Mouse (Mus musculus) stomach, postnatal 0 days (tissue): ENCODE results near the gene Ube2q1. TPM values are rescaled to one million over a fixed set of nuclear protein-coding genes. Genes with fewer than 3 reads are reported as not detected.

Experiments
- ATAC-seq: fragments of 200-750 bp; cut with Nextera tagmentation; 2 replicates; pipeline ENCODE4 v1.8.0; 2017; ENCODE audit not compliant: low FRiP score, low TSS enrichment
- DNase-seq: peaks from one replicate; pipeline ENCODE4 v3.0.0-alpha.2; 2016; ENCODE audit warnings: low spot score
- H3K27ac ChIP-seq: fragments of 300-500 bp; sonication (generic); replicated peaks from 2 replicates; pipeline ENCODE4 v1.5.1; 2014; ENCODE audit warnings: mild to moderate bottlenecking, control low read depth
- H3K27me3 ChIP-seq: fragments of 300-500 bp; sonication (generic); 2 replicates; pipeline ENCODE4 v1.6.1; 2014; ENCODE audit warnings: low read length; ENCODE audit not compliant: control insufficient read depth, insufficient read depth
- H3K36me3 ChIP-seq: fragments of 300-500 bp; sonication (generic); 2 replicates; pipeline ENCODE4 v1.6.1; 2014; ENCODE audit warnings: low read length, mixed read lengths; ENCODE audit not compliant: control insufficient read depth, insufficient read depth
- H3K4me1 ChIP-seq: fragments of 300-500 bp; sonication (generic); replicated peaks from 2 replicates; pipeline ENCODE4 v1.6.1; 2014; ENCODE audit warnings: antibody characterized with exemption; ENCODE audit not compliant: control insufficient read depth, insufficient read depth
- H3K4me2 ChIP-seq: fragments of 300-500 bp; sonication (generic); replicated peaks from 2 replicates; pipeline ENCODE4 v1.6.1; 2014; ENCODE audit warnings: low read depth, mild to moderate bottlenecking, control low read depth, moderate library complexity
- H3K4me3 ChIP-seq: fragments of 300-500 bp; sonication (generic); 2 replicates; pipeline ENCODE4 v1.5.1; 2014; ENCODE audit warnings: low read depth, low read length, control low read depth
- H3K9ac ChIP-seq: fragments of 300-500 bp; sonication (generic); 2 replicates; pipeline ENCODE4 v1.6.1; 2014; ENCODE audit warnings: mild to moderate bottlenecking, low read length, control low read depth, mixed read lengths
- H3K9me3 ChIP-seq: fragments of 300-500 bp; sonication (generic); 2 replicates; pipeline ENCODE4 v1.6.1; 2016; ENCODE audit warnings: low read length; ENCODE audit not compliant: control insufficient read depth
- CTCF ChIP-seq: IDR thresholded peaks from 2 replicates; pipeline ENCODE4 v1.5.1; 2016; ENCODE audit warnings: antibody characterized with exemption, low read depth, mild to moderate bottlenecking, moderate library complexity
- EP300 ChIP-seq: optimal IDR thresholded peaks from 2 replicates; pipeline ENCODE3; 2016; ENCODE audit warnings: antibody characterized with exemption
- WGBS: fragments of 180-500 bp; shearing (Covaris S2); extraction: QIAGEN DNeasy Blood & Tissue Kit; methylation state at CpG from one replicate; pipeline ENCODE4 v1.1.7; 2014; 5-methylcytosine and 5-hydroxymethylcytosine counted together
- polyA plus RNA-seq: library from polyadenylated mRNA; unstranded; fragments of >200 nt; fragmentation: Nextera tagmentation; extraction: Ambion mirVana; gene quantifications from 2 replicates; pipeline ENCODE4 v1.2.1, GENCODE M21; 2015

Gene Ube2q1
- polyA plus RNA-seq, 1 experiment from 2014 or later, result 6.5 TPM

GRCm38 (mm10) chr3:89769584-89769983 is 3.8 kb upstream of the Ube2q1 start:
- ATAC-seq, result no peak
- H3K4me1 ChIP-seq, result 0 out of 2 replicates have a peak, but pooled peaks cover 2% of the 10 kb centered on the region
- WGBS, result 65% methylated on average over 7 of the region's 7 CpGs

GRCm38 (mm10) chr3:89770425-89771002 is 2.9 kb upstream of the Ube2q1 start:
- 29% methylated on average over 2 of the region's 2 CpGs for WGBS
- Histone ChIP-seq H3K27ac (no peak overlapping the region), H3K27me3 (no peaks in the 10 kb centered on the region), H3K9me3 (no peaks in the 10 kb centered on the region), H3K4me1 (peaks cover 8% of the 10 kb centered on the region; the same call in 1 of the 2 replicates), H3K4me2 (no peak overlapping the region), H3K36me3 (no peaks in the 10 kb centered on the region), H3K9ac (no peak overlapping the region), H3K4me3 (no peak overlapping the region)
- TF ChIP-seq EP300, result no peak
- TF ChIP-seq CTCF, result no peak
- ATAC-seq, result no peak
- DNase-seq, result no peak

More at GRCm38 (mm10) chr3:89769584-89769983, 3.8 kb upstream of the Ube2q1 start:
- Histone ChIP-seq H3K4me3 (no peak overlapping the region), H3K9ac (no peak overlapping the region), H3K36me3 (no peaks in the 10 kb centered on the region), H3K4me2 (no peak overlapping the region), H3K9me3 (no peaks in the 10 kb centered on the region), H3K27ac (no peak overlapping the region), H3K27me3 (no peaks in the 10 kb centered on the region)
- TF ChIP-seq EP300, result no peak
- no peak for TF ChIP-seq CTCF
- no peak for DNase-seq

GRCm38 (mm10) chr3:89772588-89772967 is 838 bp upstream of the Ube2q1 start:
- DNase-seq, result peak; percentile 81
- peak; percentile 64 for ATAC-seq
- TF ChIP-seq EP300, result no peak
- peak; percentile 98 for TF ChIP-seq CTCF
- Histone ChIP-seq H3K4me1 (peaks cover 8% of the 10 kb centered on the region; the same call in 1 of the 2 replicates), H3K27ac (peak overlapping the region; percentile 98), H3K9ac (peak overlapping the region; percentile 100), H3K4me3 (peak overlapping the region; percentile 99), H3K27me3 (no peaks in the 10 kb centered on the region), H3K4me2 (peak overlapping the region; percentile 77), H3K36me3 (peaks cover 8% of the 10 kb centered on the region; the same call in 1 of the 2 replicates), H3K9me3 (no peaks in the 10 kb centered on the region)
- under 1% methylated on average over 17 of the region's 17 CpGs for WGBS

- Histone ChIP-seq H3K27me3 (no peaks in the 10 kb centered on the region), H3K9me3 (no peaks in the 10 kb centered on the region), H3K4me2 (peak overlapping the region; percentile 77), H3K27ac (peak overlapping the region; percentile 98), H3K4me1 (peaks cover 8% of the 10 kb centered on the region; the same call in 1 of the 2 replicates), H3K36me3 (peaks cover 15% of the 10 kb centered on the region), H3K9ac (peak overlapping the region; percentile 100), H3K4me3 (peak overlapping the region; percentile 99)
- no peak for TF ChIP-seq CTCF
- no peak for TF ChIP-seq EP300
- ATAC-seq (peak; percentile 41), DNase-seq (peak; percentile 64)
- WGBS, result 0% methylated on average over 30 of the region's 37 CpGs
These were observed 360 bp downstream of the Ube2q1 start for GRCm38 (mm10) chr3:89773740-89774211.

GRCm38 (mm10) chr3:89774236-89774960 is 982 bp downstream of the Ube2q1 start:
- H3K4me1 ChIP-seq, result peaks cover 8% of the 10 kb centered on the region; the same call in 1 of the 2 replicates
- peak overlapping the region; percentile 99 for H3K4me3 ChIP-seq
- H3K27me3 ChIP-seq, result no peaks in the 10 kb centered on the region
- ATAC-seq (no peak), DNase-seq (no peak)
- peak overlapping the region; percentile 100 for H3K9ac ChIP-seq
- peaks cover 21% of the 10 kb centered on the region for H3K36me3 ChIP-seq
- WGBS, result 30% methylated on average over 15 of the region's 15 CpGs
- H3K27ac ChIP-seq, result peak overlapping the region; percentile 98
- TF ChIP-seq CTCF, result no peak
- no peak for TF ChIP-seq EP300
- H3K9me3 ChIP-seq, result no peaks in the 10 kb centered on the region
- H3K4me2 ChIP-seq, result peak overlapping the region; percentile 77
